Mouse (Mus musculus) ES-E14 (cell line): ENCODE measurements around the gene Macf1.

Experiments used
- HCFC1 ChIP-seq: IDR thresholded peaks from 2 replicates; pipeline ENCODE4 v1.6.1; 2012; ENCODE audit warnings: low read length, inconsistent platforms, borderline replicate concordance; ENCODE audit not compliant: insufficient read depth
- MAFK ChIP-seq: IDR thresholded peaks from 2 replicates; pipeline ENCODE4 v1.6.1; 2014; ENCODE audit warnings: mild to moderate bottlenecking, low read depth, low read length, inconsistent platforms; ENCODE audit not compliant: insufficient read depth
- ZNF384 ChIP-seq: IDR thresholded peaks from 2 replicates; pipeline ENCODE4 v1.6.1; 2012; ENCODE audit warnings: low read depth, low read length, inconsistent platforms

GRCm38 (mm10) chr4:123562177-123562815, 121.9 kb downstream of the Macf1 start:
- TF ChIP-seq HCFC1 = no peak
- TF ChIP-seq MAFK = no peak
- no peak for TF ChIP-seq ZNF384
